Mouse (Mus musculus) forebrain, embryonic 13.5 days (tissue): ENCODE results near the gene Celsr1. TPM values are rescaled to one million over a fixed set of nuclear protein-coding genes. Genes with fewer than 3 reads are reported as not detected.

Experiments
- ATAC-seq: fragments of 200-750 bp; cut with Nextera tagmentation; 2 replicates; pipeline ENCODE4 v1.8.0; 2017
- H3K27ac ChIP-seq: fragments of 300-500 bp; sonication (generic); 2 replicates; pipeline ENCODE4 v1.5.1; 2015; ENCODE audit warnings: inconsistent platforms, mild to moderate bottlenecking, moderate library complexity
- H3K27me3 ChIP-seq: fragments of 300-500 bp; sonication (generic); 2 replicates; pipeline ENCODE4 v1.6.1; 2015; ENCODE audit warnings: mild to moderate bottlenecking, inconsistent platforms
- H3K36me3 ChIP-seq: fragments of 300-500 bp; sonication (generic); 2 replicates; pipeline ENCODE4 v1.6.1; 2015; ENCODE audit warnings: mild to moderate bottlenecking, inconsistent platforms; ENCODE audit not compliant: poor library complexity, severe bottlenecking
- H3K4me1 ChIP-seq: fragments of 300-500 bp; sonication (generic); 2 replicates; pipeline ENCODE4 v1.6.1; 2015; ENCODE audit warnings: inconsistent platforms
- H3K4me2 ChIP-seq: fragments of 300-500 bp; sonication (generic); 2 replicates; pipeline ENCODE4 v1.6.1; 2015; ENCODE audit warnings: inconsistent platforms, mild to moderate bottlenecking, moderate library complexity
- H3K4me3 ChIP-seq: fragments of 300-500 bp; sonication (generic); 2 replicates; pipeline ENCODE4 v1.5.1; 2015; ENCODE audit warnings: mild to moderate bottlenecking, inconsistent platforms
- H3K9ac ChIP-seq: fragments of 300-500 bp; sonication (generic); 2 replicates; pipeline ENCODE4 v1.6.1; 2015; ENCODE audit warnings: mild to moderate bottlenecking, inconsistent platforms
- H3K9me3 ChIP-seq: fragments of 300-500 bp; sonication (generic); replicated peaks from 2 replicates; pipeline ENCODE4 v1.6.1; 2016; ENCODE audit warnings: inconsistent platforms
- WGBS: fragments of 180-500 bp; shearing (Covaris S2); methylation state at CpG from one replicate; pipeline ENCODE4 v1.1.7; 2015; 5-methylcytosine and 5-hydroxymethylcytosine counted together
- polyA plus RNA-seq: library from polyadenylated mRNA; unstranded; fragments of >200 nt; fragmentation: Nextera tagmentation; extraction: Ambion mirVana; gene quantifications from 2 replicates; pipeline ENCODE4 v1.2.1, GENCODE M21; 2015

Gene Celsr1
- polyA plus RNA-seq, 1 experiment from 2014 or later, result 6.6 TPM

DNA sequence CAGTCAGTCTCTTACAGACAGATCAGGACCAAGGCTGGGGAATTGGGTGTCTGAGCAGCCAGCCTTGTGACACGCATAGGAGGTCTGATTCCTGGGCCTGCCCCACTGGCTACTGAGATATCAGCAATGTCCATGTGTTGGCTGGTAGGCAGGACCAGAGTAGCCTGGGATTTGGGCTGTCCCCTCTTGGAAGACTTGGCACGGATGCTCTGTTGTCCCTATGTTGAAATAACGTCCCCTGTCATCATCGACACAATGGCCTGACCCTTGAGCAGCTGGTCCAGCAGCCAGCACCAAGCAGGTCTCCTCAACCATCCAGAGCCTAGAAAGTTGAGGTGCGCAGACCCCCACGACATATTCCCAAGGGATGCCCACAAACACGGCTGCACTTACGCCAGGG lies 70.9 kb downstream of the Celsr1 start:
- H3K9ac ChIP-seq, result no peak overlapping the region
- H3K9me3 ChIP-seq, result no peaks in the 10 kb centered on the region
- peaks cover 47% of the 10 kb centered on the region for H3K36me3 ChIP-seq
- no peak overlapping the region for H3K4me2 ChIP-seq
- no peak overlapping the region for H3K4me3 ChIP-seq
- H3K27me3 ChIP-seq, result no peaks in the 10 kb centered on the region
- no peak overlapping the region for H3K27ac ChIP-seq
- H3K4me1 ChIP-seq, result peaks cover 30% of the 10 kb centered on the region
- 95% methylated on average over 8 of the region's 8 CpGs for WGBS
- ATAC-seq, result no peak

DNA sequence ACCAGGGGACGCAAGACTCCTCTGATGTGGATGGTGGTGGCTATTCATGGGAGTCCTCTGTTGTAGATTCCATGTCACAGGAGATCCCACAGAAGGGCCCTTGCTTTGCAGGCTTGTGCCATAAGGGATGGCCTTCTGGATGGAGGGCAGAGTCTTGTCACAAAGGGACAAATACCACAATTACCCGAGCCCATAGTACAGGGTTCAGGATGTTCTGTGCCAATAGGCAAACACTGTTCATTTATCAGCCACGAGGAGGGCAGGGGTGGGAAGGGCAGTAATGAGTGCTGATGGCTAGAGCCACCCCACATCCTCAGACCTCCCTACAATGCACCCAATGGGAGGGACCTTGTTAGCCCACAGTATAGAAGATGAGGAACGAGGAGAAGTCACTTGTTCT lies 71.9 kb downstream of the Celsr1 start:
- 88% methylated on average over 4 of the region's 4 CpGs for WGBS
- H3K9me3 ChIP-seq, result no peaks in the 10 kb centered on the region

DNA sequence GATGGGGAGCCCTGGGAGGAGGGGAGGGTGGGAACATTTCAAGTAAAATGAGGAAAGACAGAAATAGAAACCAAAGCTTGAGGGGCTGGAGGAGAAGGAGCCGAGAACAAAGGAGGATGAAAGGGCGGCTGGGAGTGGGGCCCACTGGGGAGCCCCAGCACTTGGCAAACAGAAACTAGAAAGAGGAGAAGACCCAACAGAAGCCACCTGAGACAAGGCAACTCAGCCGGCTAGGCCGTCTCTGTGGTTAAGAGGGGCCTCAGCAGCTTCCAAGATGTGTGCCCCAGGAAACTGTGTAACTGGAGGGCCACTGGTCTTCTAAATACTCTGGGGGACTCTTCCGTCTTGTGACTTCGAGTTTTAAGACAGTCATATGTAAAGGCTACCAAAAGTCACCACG lies 72.4 kb downstream of the Celsr1 start:
- Histone ChIP-seq H3K27me3 (no peaks in the 10 kb centered on the region), H3K27ac (no peak overlapping the region; the same call in 1 of the 2 replicates), H3K36me3 (peaks cover 57% of the 10 kb centered on the region), H3K4me1 (peaks cover 20% of the 10 kb centered on the region), H3K4me2 (no peak overlapping the region), H3K4me3 (no peak overlapping the region), H3K9me3 (no peaks in the 10 kb centered on the region), H3K9ac (no peak overlapping the region)
- ATAC-seq, result no peak
- WGBS, result 62% methylated on average over 7 of the region's 7 CpGs

More for the DNA sequence above, 71.9 kb downstream of the Celsr1 start:
- H3K9ac ChIP-seq, result no peak overlapping the region
- no peaks in the 10 kb centered on the region for H3K27me3 ChIP-seq
- no peak overlapping the region for H3K27ac ChIP-seq
- no peak overlapping the region for H3K4me3 ChIP-seq
- ATAC-seq, result no peak
- H3K4me2 ChIP-seq, result no peak overlapping the region
- peaks cover 57% of the 10 kb centered on the region for H3K36me3 ChIP-seq
- peaks cover 25% of the 10 kb centered on the region for H3K4me1 ChIP-seq

DNA sequence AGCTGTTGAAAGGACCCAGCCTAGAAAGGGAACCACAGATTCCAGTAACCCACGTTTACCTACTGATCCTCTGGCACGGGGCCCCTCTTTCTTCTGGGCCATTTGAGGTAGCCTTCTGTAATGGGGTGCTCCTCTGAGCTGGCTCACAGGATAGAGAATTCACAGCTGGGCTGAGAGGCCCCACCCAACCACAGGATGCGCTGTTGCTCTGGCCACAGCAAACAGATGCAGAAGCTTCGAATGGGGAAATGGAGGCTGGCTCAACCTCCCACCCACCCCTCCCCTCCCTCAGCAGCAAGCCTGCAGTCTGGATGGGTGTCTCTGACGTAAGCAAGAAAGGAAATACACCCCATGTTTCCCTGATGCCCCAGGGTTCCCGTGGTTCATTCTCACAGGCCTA lies 77.4 kb downstream of the Celsr1 start:
- Histone ChIP-seq H3K9me3 (no peaks in the 10 kb centered on the region), H3K9ac (no peak overlapping the region), H3K27ac (no peak overlapping the region), H3K36me3 (peaks cover 61% of the 10 kb centered on the region), H3K4me1 (peaks cover 8% of the 10 kb centered on the region; the same call in 1 of the 2 replicates), H3K4me3 (no peak overlapping the region), H3K4me2 (no peak overlapping the region), H3K27me3 (no peaks in the 10 kb centered on the region)
- 77% methylated on average over 6 of the region's 6 CpGs for WGBS
- no peak for ATAC-seq

DNA sequence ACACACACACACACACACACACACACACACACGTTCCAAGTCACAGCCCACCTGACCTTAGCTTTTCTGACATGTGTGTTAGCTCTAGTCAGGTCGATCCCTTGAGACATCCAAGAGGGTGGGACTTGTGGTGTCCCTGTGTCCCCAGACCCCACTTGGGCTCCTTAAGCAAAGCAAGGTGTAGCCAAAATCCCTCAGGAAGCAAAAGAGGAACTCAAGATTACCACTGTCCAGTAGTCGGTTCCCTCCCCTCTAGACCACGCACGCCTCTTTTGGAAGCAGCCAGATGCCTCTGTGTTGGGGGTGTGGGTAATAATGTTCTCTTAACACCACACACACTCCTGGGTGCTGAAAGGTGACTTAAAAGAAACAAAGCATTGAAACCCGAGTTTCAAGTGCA lies 80.1 kb downstream of the Celsr1 start:
- H3K9me3 ChIP-seq, result no peaks in the 10 kb centered on the region
- H3K4me3 ChIP-seq, result no peak overlapping the region
- H3K27me3 ChIP-seq, result no peaks in the 10 kb centered on the region
- no peak overlapping the region for H3K4me2 ChIP-seq
- H3K36me3 ChIP-seq, result peaks cover 42% of the 10 kb centered on the region
- no peak overlapping the region for H3K9ac ChIP-seq
- peaks cover 20% of the 10 kb centered on the region for H3K4me1 ChIP-seq
- no peak for ATAC-seq
- H3K27ac ChIP-seq, result no peak overlapping the region
- WGBS, result 90% methylated on average over 6 of the region's 6 CpGs

DNA sequence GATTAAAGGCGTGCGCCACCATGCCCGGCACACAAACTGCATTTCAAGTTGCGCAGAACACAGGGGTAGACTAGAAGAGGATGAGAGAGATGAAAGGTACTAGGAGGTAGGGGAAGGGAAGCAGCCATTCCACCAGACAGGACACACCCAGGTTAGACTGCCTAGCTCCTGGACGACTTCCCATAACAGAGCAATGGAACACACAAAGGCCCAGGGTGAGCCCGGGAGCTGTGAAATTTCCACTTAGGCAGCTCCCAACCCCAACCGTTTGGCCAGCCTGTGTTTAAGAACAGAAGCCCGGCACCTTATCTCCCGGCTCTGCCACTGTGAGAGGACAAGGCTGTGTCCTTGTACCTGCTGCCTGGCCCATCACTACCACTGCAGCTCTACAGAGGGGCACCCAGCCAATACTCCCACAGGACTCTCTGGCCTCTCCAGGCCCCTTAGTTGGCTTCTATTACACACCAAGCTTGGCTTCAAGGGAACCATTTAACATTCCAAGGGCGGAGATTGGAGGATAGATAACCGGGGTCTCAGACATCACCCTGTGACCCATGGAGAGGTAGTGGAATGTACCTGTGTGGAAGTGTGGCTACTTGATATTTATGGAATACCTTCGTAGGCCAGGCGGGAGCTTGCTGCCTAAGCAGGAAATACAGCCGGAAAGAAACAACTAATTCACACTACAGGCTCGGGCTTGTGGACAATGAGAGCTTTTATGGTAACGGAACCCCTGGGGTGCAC lies 84.0 kb downstream of the Celsr1 start:
- H3K9me3 ChIP-seq, result no peaks in the 10 kb centered on the region
- H3K9ac ChIP-seq, result no peak overlapping the region
- no peak overlapping the region for H3K4me2 ChIP-seq
- no peak overlapping the region for H3K4me3 ChIP-seq
- 63% methylated on average over 16 of the region's 16 CpGs for WGBS
- H3K27me3 ChIP-seq, result no peaks in the 10 kb centered on the region
- H3K27ac ChIP-seq, result no peak overlapping the region; the same call in 1 of the 2 replicates
- ATAC-seq, result no peak
- peaks cover 40% of the 10 kb centered on the region for H3K4me1 ChIP-seq
- peaks cover 14% of the 10 kb centered on the region for H3K36me3 ChIP-seq

DNA sequence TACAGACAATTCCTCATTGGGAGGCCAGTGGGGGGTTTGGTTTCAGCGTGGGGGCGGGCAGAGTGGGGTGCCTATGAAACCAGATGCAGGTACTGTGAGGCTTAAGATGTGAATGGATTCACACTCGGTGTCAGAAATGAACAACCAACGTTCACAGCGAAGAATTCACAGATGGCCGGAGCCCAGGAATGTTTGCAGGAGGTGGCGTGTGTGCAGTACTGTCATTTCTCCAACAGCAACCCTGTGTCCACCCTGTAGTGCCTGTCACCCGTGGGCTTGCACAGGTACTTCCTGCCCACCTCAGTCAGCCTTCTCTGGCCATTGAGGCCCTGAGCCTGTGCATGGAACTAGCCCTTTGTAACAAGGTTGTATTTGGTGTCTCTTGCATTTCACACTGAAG lies 85.6 kb downstream of the Celsr1 start:
- Histone ChIP-seq H3K27me3 (no peaks in the 10 kb centered on the region), H3K27ac (peak overlapping the region; percentile 80), H3K4me1 (peaks cover 40% of the 10 kb centered on the region), H3K36me3 (peaks cover 7% of the 10 kb centered on the region; the same call in 1 of the 2 replicates), H3K4me2 (peak overlapping the region; percentile 35), H3K4me3 (0 out of 2 replicates have a peak overlapping the region, but pooled peaks have one; percentile 11), H3K9ac (peak overlapping the region; percentile 37; the same call in 1 of the 2 replicates), H3K9me3 (no peaks in the 10 kb centered on the region)
- ATAC-seq, result peak; percentile 54; the same call in 1 of the 2 replicates
- 13% methylated on average over 8 of the region's 8 CpGs for WGBS

DNA sequence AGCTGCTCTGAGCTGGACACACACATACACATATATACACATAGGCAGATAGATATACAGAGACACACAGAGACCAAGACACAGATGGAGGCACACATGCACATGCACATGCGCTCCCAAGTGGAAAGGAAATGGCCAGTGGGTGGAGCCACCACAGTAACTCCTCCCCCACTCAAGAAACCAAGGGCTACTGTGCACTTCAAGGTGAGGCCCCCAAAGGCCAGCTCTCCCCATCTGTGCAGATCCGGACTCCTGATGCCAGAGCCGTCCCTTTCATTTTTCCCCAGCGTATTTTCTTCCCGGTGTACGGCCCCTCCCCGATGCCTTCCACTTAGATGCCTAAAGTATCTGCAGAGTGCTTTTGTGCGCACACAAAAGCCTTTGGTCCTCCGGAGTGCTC lies 86.0 kb downstream of the Celsr1 start:
- Histone ChIP-seq H3K4me2 (peak overlapping the region; percentile 35), H3K9me3 (no peaks in the 10 kb centered on the region), H3K9ac (peak overlapping the region; percentile 37; the same call in 1 of the 2 replicates), H3K4me1 (peaks cover 40% of the 10 kb centered on the region), H3K27ac (peak overlapping the region; percentile 80), H3K4me3 (0 out of 2 replicates have a peak overlapping the region, but pooled peaks have one; percentile 11), H3K36me3 (peaks cover 5% of the 10 kb centered on the region; the same call in 1 of the 2 replicates), H3K27me3 (no peaks in the 10 kb centered on the region)
- peak; percentile 76 for ATAC-seq
- 6% methylated on average over 9 of the region's 9 CpGs for WGBS

DNA sequence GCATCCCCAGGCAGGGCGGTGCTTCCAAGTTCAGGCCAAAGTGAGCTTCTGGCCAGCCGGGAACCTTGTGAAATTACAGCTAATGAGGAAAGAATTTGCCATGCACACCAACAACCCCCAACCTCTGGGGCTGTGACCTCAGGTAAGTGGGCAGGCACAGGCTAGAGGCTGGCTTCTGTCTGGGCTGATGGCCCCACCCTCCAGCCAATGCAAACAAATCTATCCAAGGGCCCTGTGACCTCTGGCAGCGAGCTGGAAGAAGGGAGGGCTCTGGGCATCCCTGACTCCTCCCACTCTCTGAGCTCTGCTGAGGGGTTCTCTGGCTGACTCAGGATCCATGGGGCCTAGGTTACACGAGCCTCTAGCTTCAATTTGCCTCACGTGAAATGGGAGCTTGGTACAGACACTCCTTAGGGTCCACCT lies 97.9 kb downstream of the Celsr1 start:
- no peak for ATAC-seq
- no peak overlapping the region for H3K27ac ChIP-seq
- no peaks in the 10 kb centered on the region for H3K4me1 ChIP-seq
- H3K36me3 ChIP-seq, result peaks cover 57% of the 10 kb centered on the region
- no peak overlapping the region for H3K4me3 ChIP-seq
- WGBS, result 26% methylated on average over 5 of the region's 5 CpGs
- no peaks in the 10 kb centered on the region for H3K9me3 ChIP-seq
- no peaks in the 10 kb centered on the region for H3K27me3 ChIP-seq
- no peak overlapping the region for H3K4me2 ChIP-seq
- no peak overlapping the region for H3K9ac ChIP-seq

DNA sequence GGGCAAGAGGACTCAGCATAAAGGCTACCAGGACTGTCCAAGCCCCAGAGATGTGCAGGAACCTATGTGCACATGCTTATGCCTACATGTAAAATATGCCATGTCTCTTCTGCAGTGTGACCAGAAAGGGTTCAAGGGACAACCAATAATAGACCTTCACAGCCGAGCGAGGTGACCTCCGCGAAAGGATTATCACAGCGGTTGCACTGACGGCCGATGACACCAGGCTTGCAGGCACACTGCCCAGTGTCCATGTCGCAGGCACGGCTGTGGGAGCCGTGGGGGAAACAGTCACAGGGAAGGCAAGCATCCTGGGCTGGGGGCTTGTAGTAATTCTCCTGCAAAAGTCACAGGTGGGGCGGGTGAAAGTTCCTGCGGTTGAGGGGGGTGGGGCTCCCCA lies 105.4 kb downstream of the Celsr1 start:
- no peak overlapping the region for H3K4me2 ChIP-seq
- H3K9ac ChIP-seq, result no peak overlapping the region
- no peak overlapping the region for H3K27ac ChIP-seq
- no peaks in the 10 kb centered on the region for H3K4me1 ChIP-seq
- H3K4me3 ChIP-seq, result no peak overlapping the region
- WGBS, result 79% methylated on average over 12 of the region's 12 CpGs
- H3K36me3 ChIP-seq, result peaks cover 87% of the 10 kb centered on the region
- H3K9me3 ChIP-seq, result no peaks in the 10 kb centered on the region
- no peak for ATAC-seq
- no peaks in the 10 kb centered on the region for H3K27me3 ChIP-seq

DNA sequence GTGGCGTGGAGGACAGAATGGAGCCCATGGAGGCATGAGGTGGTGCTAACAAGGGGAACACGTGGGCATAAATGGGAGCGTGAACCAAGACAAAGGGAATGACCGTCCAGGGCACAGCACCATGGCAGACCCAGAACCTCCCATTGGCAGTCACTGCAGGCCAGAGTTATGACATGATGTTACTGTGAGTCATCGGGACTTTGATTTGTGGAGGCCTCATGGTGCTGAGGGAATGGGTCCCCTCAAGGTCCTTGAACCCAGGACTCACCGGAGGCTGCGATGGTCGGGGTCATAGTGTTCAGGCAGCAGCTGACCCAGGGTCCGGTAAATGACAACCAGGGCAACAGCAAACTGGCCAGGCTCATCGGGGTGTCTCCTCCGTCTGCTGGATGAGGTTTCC lies 111.7 kb downstream of the Celsr1 start:
- Histone ChIP-seq H3K9ac (no peak overlapping the region), H3K4me2 (no peak overlapping the region), H3K4me1 (0 out of 2 replicates have a peak, but pooled peaks cover 4% of the 10 kb centered on the region), H3K36me3 (peaks cover 75% of the 10 kb centered on the region), H3K4me3 (no peak overlapping the region), H3K9me3 (no peaks in the 10 kb centered on the region), H3K27ac (no peak overlapping the region), H3K27me3 (no peaks in the 10 kb centered on the region)
- WGBS, result 96% methylated on average over 11 of the region's 11 CpGs
- ATAC-seq, result no peak

DNA sequence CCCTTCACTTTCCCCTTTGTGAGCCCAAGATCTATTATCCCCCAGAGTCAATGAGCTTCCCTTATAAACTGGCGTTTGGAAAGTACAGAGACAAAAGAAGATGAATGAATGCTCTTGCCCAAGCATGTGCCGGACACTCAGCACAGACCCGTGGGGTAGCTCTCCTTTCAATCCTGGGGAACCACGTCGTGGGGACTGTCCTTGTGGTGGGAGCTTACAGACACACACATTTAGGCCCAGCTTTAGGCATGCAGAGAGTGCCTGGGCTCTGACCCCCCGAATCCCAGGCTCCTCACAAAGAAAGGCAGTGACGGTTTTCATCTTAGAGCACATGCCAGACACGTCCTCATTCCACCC lies 113.7 kb downstream of the Celsr1 start:
- Histone ChIP-seq H3K36me3 (peaks cover 74% of the 10 kb centered on the region), H3K4me1 (0 out of 2 replicates have a peak, but pooled peaks cover 4% of the 10 kb centered on the region), H3K9me3 (no peaks in the 10 kb centered on the region), H3K4me2 (no peak overlapping the region), H3K27ac (peak overlapping the region; percentile 35; the same call in 1 of the 2 replicates), H3K9ac (no peak overlapping the region), H3K27me3 (no peaks in the 10 kb centered on the region), H3K4me3 (no peak overlapping the region)
- no peak for ATAC-seq
- WGBS, result 49% methylated on average over 8 of the region's 8 CpGs
